Mouse (Mus musculus) midbrain, embryonic 12.5 days (tissue): ENCODE measurements around the gene Gm20388. TPM values are rescaled to one million over a fixed set of nuclear protein-coding genes. Genes with fewer than 3 reads are reported as not detected.

Experiments
- ATAC-seq: fragments of 200-750 bp; cut with Nextera tagmentation; 2 replicates; pipeline ENCODE4 v1.8.0; 2017; ENCODE audit warnings: low read depth, moderate TSS enrichment, moderate library complexity; ENCODE audit not compliant: low FRiP score
- H3K27ac ChIP-seq: fragments of 300-500 bp; sonication (generic); replicated peaks from 2 replicates; pipeline ENCODE4 v1.5.1; 2016; ENCODE audit warnings: mild to moderate bottlenecking
- H3K27me3 ChIP-seq: fragments of 300-500 bp; sonication (generic); 2 replicates; pipeline ENCODE4 v1.6.1; 2016; ENCODE audit warnings: mild to moderate bottlenecking
- H3K36me3 ChIP-seq: fragments of 300-500 bp; sonication (generic); 2 replicates; pipeline ENCODE4 v1.6.1; 2016
- H3K4me1 ChIP-seq: fragments of 300-500 bp; sonication (generic); 2 replicates; pipeline ENCODE4 v1.6.1; 2016
- H3K4me2 ChIP-seq: fragments of 300-500 bp; sonication (generic); replicated peaks from 2 replicates; pipeline ENCODE4 v1.6.1; 2016; ENCODE audit warnings: mild to moderate bottlenecking, moderate library complexity
- H3K4me3 ChIP-seq: fragments of 300-500 bp; sonication (generic); 2 replicates; pipeline ENCODE4 v1.5.1; 2016; ENCODE audit warnings: mild to moderate bottlenecking
- H3K9ac ChIP-seq: fragments of 300-500 bp; sonication (generic); replicated peaks from 2 replicates; pipeline ENCODE4 v1.6.1; 2016; ENCODE audit warnings: mild to moderate bottlenecking, moderate library complexity
- H3K9me3 ChIP-seq: fragments of 300-500 bp; sonication (generic); 2 replicates; pipeline ENCODE4 v1.6.1; 2016; ENCODE audit warnings: mild to moderate bottlenecking
- WGBS: fragments of 180-500 bp; shearing (Covaris S2); methylation state at CpG from one replicate; pipeline ENCODE4 v1.1.7; 2016; 5-methylcytosine and 5-hydroxymethylcytosine counted together
- polyA plus RNA-seq: library from polyadenylated mRNA; unstranded; fragments of >200 nt; fragmentation: Nextera tagmentation; extraction: Ambion mirVana; gene quantifications from 2 replicates; pipeline ENCODE4 v1.2.1, GENCODE M21; 2016

The Gm20388 gene
- polyA plus RNA-seq, 1 experiment from 2014 or later = not detected

DNA sequence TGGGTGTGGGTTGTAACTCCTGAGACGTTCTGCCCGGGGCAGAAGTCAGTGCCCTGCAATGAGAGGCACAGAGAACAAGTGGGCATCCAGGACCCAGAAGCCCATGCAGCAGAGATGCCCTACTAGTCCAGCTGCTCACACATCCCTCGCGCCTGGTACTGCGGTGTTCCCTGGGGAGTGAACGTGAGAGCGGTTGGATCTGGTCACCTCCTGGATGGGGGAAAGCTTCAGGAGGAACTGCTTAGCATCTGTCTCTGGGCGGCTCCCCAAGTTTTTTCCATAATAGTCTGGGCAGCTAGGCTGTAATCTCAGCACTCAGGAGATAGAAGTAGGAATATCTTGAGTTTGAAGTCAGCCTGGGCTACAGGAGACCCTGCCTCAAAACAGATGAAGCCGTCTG is 2674.3 kb downstream of the Gm20388 start:
- Histone ChIP-seq H3K27ac (no peak overlapping the region), H3K9me3 (no peaks in the 10 kb centered on the region), H3K36me3 (no peaks in the 10 kb centered on the region), H3K27me3 (no peaks in the 10 kb centered on the region), H3K4me1 (peaks cover 5% of the 10 kb centered on the region; the same call in 1 of the 2 replicates), H3K4me2 (no peak overlapping the region), H3K4me3 (no peak overlapping the region), H3K9ac (no peak overlapping the region)
- no peak for ATAC-seq
- 82% methylated on average over 9 of the region's 9 CpGs for WGBS

DNA sequence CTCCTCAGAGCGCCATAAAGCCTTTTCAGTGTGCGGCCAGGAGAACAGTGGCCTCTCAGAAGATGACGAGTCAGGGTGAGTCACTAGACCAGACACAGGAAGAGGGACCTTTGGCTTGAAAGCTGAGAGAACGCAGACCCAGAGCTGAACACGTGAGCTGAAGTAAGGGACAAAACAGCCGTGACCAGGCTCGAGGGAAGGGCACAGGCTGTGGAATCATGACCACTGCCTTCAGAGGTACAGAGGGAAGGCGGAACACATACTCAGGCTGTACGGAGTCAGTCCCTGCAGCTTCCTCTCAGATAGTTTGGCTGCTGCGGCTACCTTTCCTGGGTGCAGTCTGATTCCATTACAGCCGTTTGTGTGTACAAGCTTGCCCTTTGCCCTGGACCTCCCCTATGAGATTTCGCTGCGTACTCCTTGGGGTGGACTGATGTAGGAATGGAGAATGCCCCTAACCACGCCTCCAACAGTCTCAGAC is 2674.8 kb downstream of the Gm20388 start:
- H3K4me2 ChIP-seq = no peak overlapping the region
- no peak for ATAC-seq
- no peaks in the 10 kb centered on the region for H3K36me3 ChIP-seq
- peaks cover 5% of the 10 kb centered on the region; the same call in 1 of the 2 replicates for H3K4me1 ChIP-seq
- no peak overlapping the region for H3K4me3 ChIP-seq
- H3K9me3 ChIP-seq = no peaks in the 10 kb centered on the region
- 73% methylated on average over 14 of the region's 14 CpGs for WGBS
- H3K27me3 ChIP-seq = no peaks in the 10 kb centered on the region
- H3K27ac ChIP-seq = no peak overlapping the region
- H3K9ac ChIP-seq = no peak overlapping the region

DNA sequence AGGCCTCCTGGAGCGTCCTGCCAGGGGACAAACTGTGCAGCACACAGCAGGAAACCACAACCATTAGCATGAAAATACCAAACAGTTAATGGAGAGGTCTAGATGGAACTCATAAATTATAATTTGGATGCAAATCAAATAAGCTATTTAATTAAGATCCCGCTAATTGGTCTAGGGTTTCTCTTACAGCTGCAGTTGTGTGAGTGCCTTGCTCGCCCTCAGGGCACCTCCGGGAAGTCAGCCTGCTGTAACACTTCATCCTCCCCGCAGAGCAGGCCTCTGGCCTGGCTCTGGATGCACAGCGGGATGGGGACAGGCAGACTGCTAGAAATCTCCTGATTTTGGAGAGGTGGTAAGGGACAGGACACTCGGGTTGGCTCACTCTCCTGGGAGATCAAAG is 2675.5 kb downstream of the Gm20388 start:
- H3K4me3 ChIP-seq = no peak overlapping the region

DNA sequence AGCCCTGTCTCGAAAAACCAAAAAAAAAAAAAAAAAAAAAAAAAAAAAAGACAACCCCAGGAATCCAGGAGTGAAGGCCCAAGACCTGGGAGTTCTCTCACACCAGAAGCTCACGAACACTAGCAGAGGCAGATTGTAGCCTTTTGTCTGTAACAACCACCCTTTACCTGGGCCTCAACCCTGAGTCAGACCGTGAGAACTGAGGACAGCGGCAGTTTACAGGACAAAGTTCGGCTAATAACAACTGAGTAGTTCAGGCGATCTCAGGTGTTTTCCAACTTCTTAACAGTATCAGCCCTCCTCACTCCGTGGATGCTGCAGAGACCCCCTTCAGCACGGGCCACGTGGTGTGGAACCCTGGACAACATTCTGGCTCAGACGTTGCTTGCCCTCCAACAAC is 2676.1 kb downstream of the Gm20388 start:
- ATAC-seq = no peak

More for the DNA sequence above, 2675.5 kb downstream of the Gm20388 start:
- 62% methylated on average over 7 of the region's 7 CpGs for WGBS
- ATAC-seq = no peak
- H3K4me2 ChIP-seq = no peak overlapping the region
- peaks cover 5% of the 10 kb centered on the region; the same call in 1 of the 2 replicates for H3K4me1 ChIP-seq
- no peak overlapping the region for H3K9ac ChIP-seq
- no peaks in the 10 kb centered on the region for H3K27me3 ChIP-seq
- no peaks in the 10 kb centered on the region for H3K9me3 ChIP-seq
- no peaks in the 10 kb centered on the region for H3K36me3 ChIP-seq
- no peak overlapping the region for H3K27ac ChIP-seq

DNA sequence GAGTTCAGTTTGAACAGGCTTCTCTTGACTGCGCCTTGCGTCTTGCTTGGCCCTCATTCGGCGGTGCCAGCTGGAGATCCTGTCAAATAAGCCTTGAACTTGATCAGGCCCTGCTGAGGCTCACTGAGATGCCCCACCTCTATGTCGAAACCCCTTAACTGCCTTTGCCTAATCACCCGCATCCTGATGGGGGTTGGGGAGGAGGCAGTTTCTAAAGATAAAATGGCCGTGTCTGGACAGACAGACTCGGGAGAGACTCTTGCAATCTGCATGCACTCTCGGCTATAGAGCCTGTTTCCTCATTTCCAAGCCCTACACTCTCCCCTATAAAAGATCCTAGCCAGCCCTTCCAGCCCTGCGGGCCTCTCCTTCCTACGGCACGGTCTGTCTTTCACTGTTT is 2682.6 kb downstream of the Gm20388 start:
- no peak overlapping the region for H3K27ac ChIP-seq
- no peak overlapping the region for H3K9ac ChIP-seq
- no peak for ATAC-seq
- no peaks in the 10 kb centered on the region for H3K4me1 ChIP-seq
- no peaks in the 10 kb centered on the region for H3K36me3 ChIP-seq
- no peaks in the 10 kb centered on the region for H3K27me3 ChIP-seq
- no peak overlapping the region for H3K4me2 ChIP-seq
- H3K9me3 ChIP-seq = no peaks in the 10 kb centered on the region
- WGBS = 82% methylated on average over 12 of the region's 12 CpGs
- no peak overlapping the region for H3K4me3 ChIP-seq

More for the DNA sequence above, 2676.1 kb downstream of the Gm20388 start:
- H3K4me3 ChIP-seq = no peak overlapping the region
- H3K4me2 ChIP-seq = no peak overlapping the region
- 90% methylated on average over 10 of the region's 10 CpGs for WGBS
- H3K27me3 ChIP-seq = no peaks in the 10 kb centered on the region
- H3K27ac ChIP-seq = no peak overlapping the region
- H3K4me1 ChIP-seq = peaks cover 5% of the 10 kb centered on the region; the same call in 1 of the 2 replicates
- no peaks in the 10 kb centered on the region for H3K36me3 ChIP-seq
- no peak overlapping the region for H3K9ac ChIP-seq
- H3K9me3 ChIP-seq = no peaks in the 10 kb centered on the region

DNA sequence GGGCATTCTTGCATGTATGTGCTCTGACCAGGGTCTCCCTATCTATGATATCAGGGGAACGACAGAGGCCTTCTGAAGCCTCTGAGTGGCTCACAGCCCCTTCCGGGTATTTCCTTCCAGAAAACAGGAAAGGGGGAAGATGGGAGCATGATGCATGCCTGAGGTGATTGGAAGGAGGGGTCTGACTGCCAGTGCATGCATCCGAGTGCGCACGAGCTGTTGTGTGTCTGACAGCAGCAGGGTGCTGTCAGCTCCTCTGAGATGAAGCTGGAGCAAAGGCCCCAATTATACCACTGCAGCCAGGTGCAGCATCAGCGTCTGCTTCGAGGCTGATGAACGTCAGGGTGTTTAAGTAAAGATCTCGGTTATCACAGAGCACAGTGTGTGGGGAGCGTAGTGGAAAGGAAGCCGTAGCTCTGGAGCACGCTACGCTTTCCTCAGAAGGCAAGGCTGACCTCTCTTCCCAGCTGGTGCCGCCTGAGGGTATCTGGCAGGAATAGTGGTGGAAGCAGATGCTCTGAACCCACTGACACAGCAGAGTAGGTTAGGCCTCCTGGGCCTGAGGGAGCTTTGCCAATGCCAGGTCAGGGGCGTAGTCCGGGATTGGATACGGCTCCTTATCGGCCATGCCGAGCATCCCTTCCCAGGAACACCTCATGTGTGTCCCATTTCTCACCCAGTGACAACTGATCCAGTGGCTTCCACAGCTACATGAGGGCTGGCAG is 2683.3 kb downstream of the Gm20388 start:
- no peak for ATAC-seq
- Histone ChIP-seq H3K9ac (no peak overlapping the region), H3K9me3 (no peaks in the 10 kb centered on the region), H3K36me3 (0 out of 2 replicates have a peak, but pooled peaks cover 1% of the 10 kb centered on the region), H3K27me3 (no peaks in the 10 kb centered on the region), H3K4me1 (no peaks in the 10 kb centered on the region), H3K27ac (no peak overlapping the region), H3K4me2 (no peak overlapping the region), H3K4me3 (no peak overlapping the region)
- WGBS = 85% methylated on average over 19 of the region's 19 CpGs

DNA sequence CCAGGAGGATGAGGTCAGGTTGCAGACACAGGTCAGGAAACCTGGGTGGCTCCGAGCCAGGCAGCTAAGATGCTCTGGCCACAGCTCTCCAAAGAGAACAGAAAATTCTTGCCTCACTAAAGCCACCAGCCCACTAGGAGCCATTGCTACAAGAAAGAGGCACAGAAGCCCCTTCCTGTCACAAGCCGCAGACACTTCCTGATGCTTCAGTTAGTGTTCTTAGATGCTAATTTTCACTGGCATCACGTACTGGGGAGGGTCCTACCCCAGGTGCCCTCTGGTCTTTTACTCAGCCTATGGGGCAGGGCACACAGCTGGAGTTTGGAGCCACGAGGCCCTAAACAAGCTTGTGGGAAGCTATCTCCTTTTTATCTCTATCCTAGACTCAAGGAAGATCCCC is 2685.4 kb downstream of the Gm20388 start:
- Histone ChIP-seq H3K4me2 (no peak overlapping the region), H3K27ac (no peak overlapping the region), H3K9ac (no peak overlapping the region), H3K4me1 (no peaks in the 10 kb centered on the region), H3K27me3 (no peaks in the 10 kb centered on the region), H3K4me3 (no peak overlapping the region), H3K36me3 (0 out of 2 replicates have a peak, but pooled peaks cover 3% of the 10 kb centered on the region), H3K9me3 (no peaks in the 10 kb centered on the region)
- 48% methylated on average over 4 of the region's 4 CpGs for WGBS
- ATAC-seq = no peak

DNA sequence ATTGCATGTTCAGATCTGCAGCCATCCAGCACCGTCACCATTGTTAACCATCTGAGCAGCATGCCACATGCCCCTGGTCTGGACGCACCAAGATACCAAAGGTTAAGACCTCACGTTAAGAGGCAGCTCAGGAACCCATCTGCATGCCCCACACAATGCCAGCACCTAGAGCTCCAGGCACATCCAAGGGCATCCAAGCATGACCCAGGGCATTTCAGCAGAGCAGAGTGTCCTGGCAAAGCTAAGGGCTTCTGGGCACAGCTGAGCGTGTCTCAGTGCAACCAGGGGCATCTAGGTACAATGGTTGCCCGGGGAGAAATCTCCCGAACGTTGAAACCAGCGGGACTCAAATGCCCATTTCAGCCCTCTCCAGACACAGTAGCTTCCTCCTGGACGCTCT is 2690.0 kb downstream of the Gm20388 start:
- 90% methylated on average over 9 of the region's 9 CpGs for WGBS
- H3K27me3 ChIP-seq = no peaks in the 10 kb centered on the region; the same call in 1 of the 2 replicates
- no peak overlapping the region for H3K27ac ChIP-seq
- H3K9ac ChIP-seq = no peak overlapping the region
- H3K9me3 ChIP-seq = no peaks in the 10 kb centered on the region
- H3K4me2 ChIP-seq = no peak overlapping the region
- H3K4me1 ChIP-seq = no peaks in the 10 kb centered on the region
- H3K4me3 ChIP-seq = no peak overlapping the region
- no peak for ATAC-seq
- H3K36me3 ChIP-seq = 0 out of 2 replicates have a peak, but pooled peaks cover 3% of the 10 kb centered on the region

DNA sequence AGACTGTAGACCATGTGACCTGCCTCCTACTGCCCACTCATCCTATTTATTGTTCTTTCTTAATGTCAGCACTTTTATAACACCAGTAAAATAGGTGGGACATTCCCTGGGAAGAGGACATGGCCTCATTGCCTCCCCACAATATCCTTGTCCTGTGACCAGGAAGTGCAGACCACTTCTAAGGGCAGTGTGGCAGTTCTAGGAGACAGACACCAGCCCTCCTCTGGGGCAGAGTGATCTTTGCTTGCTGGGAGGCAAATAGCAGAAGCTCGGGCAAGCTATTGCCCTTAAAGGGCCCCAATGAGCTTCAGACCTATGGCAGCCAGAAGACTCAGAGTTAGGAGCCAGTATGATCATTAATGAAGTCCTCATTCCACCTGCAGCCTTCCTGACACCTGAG is 2694.0 kb downstream of the Gm20388 start:
- no peak for ATAC-seq
- no peaks in the 10 kb centered on the region; the same call in 1 of the 2 replicates for H3K27me3 ChIP-seq
- H3K4me1 ChIP-seq = no peaks in the 10 kb centered on the region
- H3K36me3 ChIP-seq = no peaks in the 10 kb centered on the region
- no peak overlapping the region for H3K4me2 ChIP-seq
- no peak overlapping the region for H3K9ac ChIP-seq
- H3K9me3 ChIP-seq = no peaks in the 10 kb centered on the region
- H3K27ac ChIP-seq = no peak overlapping the region
- WGBS = 77% methylated on average over 1 of the region's 1 CpGs
- H3K4me3 ChIP-seq = no peak overlapping the region

DNA sequence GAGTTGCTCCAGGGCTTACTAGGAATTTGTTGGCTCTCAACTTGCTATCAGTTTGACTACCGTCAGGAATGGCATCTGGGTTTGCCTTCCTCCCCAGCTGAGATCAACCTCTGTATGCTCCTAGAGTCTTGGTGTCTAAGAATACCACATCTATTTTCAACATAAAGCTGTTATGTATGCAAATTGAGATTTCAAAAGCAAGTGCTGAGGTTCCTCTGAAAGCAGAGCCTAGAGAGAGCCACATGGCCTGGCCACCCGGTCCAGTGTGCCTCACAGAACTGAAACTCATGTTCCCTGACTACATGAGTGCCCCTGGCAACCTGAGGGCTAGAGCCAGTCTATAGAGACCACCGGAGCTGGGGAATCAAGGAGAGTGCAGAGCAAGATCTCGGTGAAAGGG is 2694.7 kb downstream of the Gm20388 start:
- no peak overlapping the region for H3K4me2 ChIP-seq
- WGBS = 86% methylated on average over 4 of the region's 4 CpGs
- H3K36me3 ChIP-seq = no peaks in the 10 kb centered on the region
- ATAC-seq = no peak
- H3K27me3 ChIP-seq = no peaks in the 10 kb centered on the region; the same call in 1 of the 2 replicates
- no peak overlapping the region for H3K27ac ChIP-seq
- no peak overlapping the region for H3K9ac ChIP-seq
- no peaks in the 10 kb centered on the region for H3K9me3 ChIP-seq
- H3K4me1 ChIP-seq = peaks cover 1% of the 10 kb centered on the region
- no peak overlapping the region for H3K4me3 ChIP-seq

DNA sequence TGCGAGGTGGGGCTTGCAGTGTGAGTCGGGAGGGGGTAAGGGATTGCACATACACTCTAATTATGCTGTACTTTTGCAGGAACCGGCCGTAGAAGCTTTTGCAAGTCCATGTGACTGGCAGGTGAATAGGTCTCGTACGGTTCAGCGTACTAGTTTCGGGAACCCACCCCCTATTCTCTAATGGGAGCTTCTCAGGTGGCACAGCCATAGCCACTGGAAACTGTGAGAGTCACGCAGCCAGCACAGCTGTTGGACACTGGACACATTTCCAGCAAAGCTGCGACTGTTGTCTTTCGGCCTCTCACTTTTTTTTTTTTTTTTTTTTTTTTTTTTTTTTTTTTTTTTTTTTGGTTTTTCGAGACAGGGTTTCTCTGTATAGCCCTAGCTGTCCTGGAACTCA is 2696.2 kb downstream of the Gm20388 start:
- ATAC-seq = no peak
- WGBS = 90% methylated on average over 11 of the region's 12 CpGs
- H3K4me1 ChIP-seq = peaks cover 9% of the 10 kb centered on the region
- no peaks in the 10 kb centered on the region for H3K36me3 ChIP-seq
- no peak overlapping the region for H3K27ac ChIP-seq
- H3K4me3 ChIP-seq = no peak overlapping the region
- no peaks in the 10 kb centered on the region for H3K9me3 ChIP-seq
- H3K9ac ChIP-seq = no peak overlapping the region
- H3K4me2 ChIP-seq = no peak overlapping the region
- no peaks in the 10 kb centered on the region; the same call in 1 of the 2 replicates for H3K27me3 ChIP-seq

DNA sequence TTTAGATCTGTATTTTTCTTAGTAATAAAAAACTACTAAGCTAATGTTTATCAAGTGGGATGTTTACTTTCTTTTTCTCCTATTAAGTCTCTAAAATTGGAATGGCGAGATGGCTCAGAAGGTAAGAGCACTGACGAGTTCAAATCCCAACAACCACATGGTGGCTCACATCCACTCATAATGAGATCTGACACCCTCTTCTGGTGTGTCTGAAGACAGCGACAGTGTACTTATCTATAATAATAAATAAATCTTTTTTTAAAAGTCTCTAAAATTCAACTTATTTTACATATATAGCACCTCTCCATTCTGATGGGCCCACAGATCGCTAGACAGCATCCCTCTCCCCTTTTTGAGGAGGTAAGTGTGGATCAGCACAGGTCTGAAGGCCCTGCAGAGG is 2699.6 kb downstream of the Gm20388 start:
- Histone ChIP-seq H3K27me3 (no peaks in the 10 kb centered on the region), H3K4me1 (peaks cover 18% of the 10 kb centered on the region), H3K9ac (no peak overlapping the region; the same call in 1 of the 2 replicates), H3K36me3 (0 out of 2 replicates have a peak, but pooled peaks cover 4% of the 10 kb centered on the region), H3K4me2 (peak overlapping the region; percentile 88; the same call in 1 of the 2 replicates), H3K27ac (no peak overlapping the region), H3K4me3 (no peak overlapping the region), H3K9me3 (no peaks in the 10 kb centered on the region)
- no peak for ATAC-seq
- WGBS = 43% methylated on average over 4 of the region's 4 CpGs
